Mouse (Mus musculus) brain, embryonic 14.5 days (tissue): ENCODE data around the gene Reps2.

Experiments used
- CTCF ChIP-seq: fragments of 200-500 bp; IDR thresholded peaks from 2 replicates; pipeline ENCODE4 v1.5.1; 2012; ENCODE audit warnings: inconsistent platforms, mild to moderate bottlenecking, moderate library complexity, borderline replicate concordance; ENCODE audit not compliant: insufficient read depth, insufficient read length; ENCODE audit errors: extremely low read depth
- POLR2A ChIP-seq: fragments of 200-500 bp; IDR thresholded peaks from 2 replicates; pipeline ENCODE4 v1.6.1; 2012; ENCODE audit warnings: mild to moderate bottlenecking, inconsistent platforms, borderline replicate concordance; ENCODE audit not compliant: poor library complexity, insufficient read depth, insufficient read length, severe bottlenecking; ENCODE audit errors: extremely low read depth

DNA sequence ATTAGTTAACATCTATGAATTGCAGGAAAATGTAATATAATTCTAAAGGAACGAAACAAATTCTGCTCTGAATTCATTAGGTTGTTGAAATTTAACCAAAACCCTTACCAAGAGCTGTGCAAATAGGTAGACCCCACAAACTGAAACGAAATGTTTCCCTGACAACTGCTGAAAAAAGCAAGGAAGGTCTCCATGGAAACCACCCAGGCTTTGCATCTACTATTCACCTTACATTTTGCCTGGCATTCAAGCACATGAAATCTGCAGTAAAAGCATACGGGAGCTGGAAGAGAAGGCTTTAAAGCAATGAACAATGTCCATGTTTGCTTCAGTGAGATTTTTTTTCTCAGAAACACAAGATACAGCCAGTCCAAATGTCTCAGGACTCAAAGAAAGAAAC lies 59.1 kb downstream of the Reps2 start:
- TF ChIP-seq CTCF: no peak
- TF ChIP-seq POLR2A: no peak
